Mouse (Mus musculus) spleen, postnatal 4 days (tissue): Measurements from ENCODE around the gene Rras.
A peak's percentile ranks its signal among the peaks of the same experiment; 100 is the strongest.

ENCODE experiments used
- DNase-seq, 2 experiments: peaks; one replicate each; pipeline ENCODE4 v3.0.0; 2022; ENCODE audit warnings: low spot score in 2 of 2

Rras gene

GRCm38 (mm10) chr7:45052181-45052861 lies 34.6 kb downstream of the Rras start:
- peak in 1 of 2 experiments; percentile 74 for DNase-seq

- no peak for DNase-seq
These were observed 35.0 kb downstream of the Rras start, which contains the start of gene Prr12 for GRCm38 (mm10) chr7:45052862-45053116. Prr12 (minus strand) TSS chr7:45052881.

- peak; percentile 68 to 85 for DNase-seq
These were observed 35.6 kb downstream of the Rras start for GRCm38 (mm10) chr7:45053117-45053930.

- peak; percentile 90 for DNase-seq
These were observed 36.3 kb downstream of the Rras start for GRCm38 (mm10) chr7:45053931-45054510.

GRCm38 (mm10) chr7:45056329-45056971 lies 38.7 kb downstream of the Rras start:
- peak in 1 of 2 experiments; percentile 57 for DNase-seq

- no peak for DNase-seq
These were observed 39.2 kb downstream of the Rras start for GRCm38 (mm10) chr7:45056972-45057348.

GRCm38 (mm10) chr7:45058607-45059571 lies 41.1 kb downstream of the Rras start:
- DNase-seq = peak in 1 of 2 experiments; percentile 58

- peak in 1 of 2 experiments; percentile 56 for DNase-seq
These were observed 42.9 kb downstream of the Rras start for GRCm38 (mm10) chr7:45060632-45061122.

GRCm38 (mm10) chr7:45061532-45062075 lies 43.8 kb downstream of the Rras start:
- DNase-seq = no peak

GRCm38 (mm10) chr7:45062239-45062835 lies 44.6 kb downstream of the Rras start, which contains the start of the genes Nosip and Prrg2:
Nosip (plus strand) TSS chr7:45062429.
Prrg2 (minus strand) TSS chr7:45062677.
- DNase-seq = peak; percentile 96 to 97

- DNase-seq = no peak
These were observed 49.6 kb downstream of the Rras start for GRCm38 (mm10) chr7:45067190-45067999.

GRCm38 (mm10) chr7:45068000-45068318 lies 50.2 kb downstream of the Rras start:
- peak; percentile 50 to 79 for DNase-seq

- no peak for DNase-seq
These were observed 51.9 kb downstream of the Rras start for GRCm38 (mm10) chr7:45069671-45070070.
